Mouse (Mus musculus) heart, embryonic 14.5 days (tissue): ENCODE measurements around the gene 4930412O13Rik. TPM values are rescaled to one million over a fixed set of nuclear protein-coding genes. Genes with fewer than 3 reads are reported as not detected.

Experiments
- ATAC-seq: fragments of 200-750 bp; cut with Nextera tagmentation; 2 replicates; pipeline ENCODE4 v1.8.0; 2017; ENCODE audit warnings: low read depth, moderate TSS enrichment; ENCODE audit not compliant: insufficient number of reproducible peaks, insufficient read depth, low FRiP score
- H3K27ac ChIP-seq, 2 experiments: fragments of 200-500 bp in 1 of 2; fragments of 300-500 bp in 1 of 2; sonication (generic) in 1 of 2; replicated peaks in 1 of 2; 2 replicates each; pipeline ENCODE4 v1.5.1; 2012 to 2014; ENCODE audit warnings: low read depth in 2 of 2, low read length in 2 of 2, control low read depth in 1 of 2, mild to moderate bottlenecking in 1 of 2, mixed read lengths in 1 of 2; ENCODE audit not compliant: control insufficient read depth in 1 of 2, insufficient read depth in 1 of 2
- H3K27me3 ChIP-seq: fragments of 300-500 bp; sonication (generic); 2 replicates; pipeline ENCODE4 v1.6.1; 2014; ENCODE audit warnings: mild to moderate bottlenecking, low read length, control low read depth; ENCODE audit not compliant: control insufficient read depth, insufficient read depth
- H3K36me3 ChIP-seq: fragments of 300-500 bp; sonication (generic); 2 replicates; pipeline ENCODE4 v1.6.1; 2014; ENCODE audit warnings: mild to moderate bottlenecking, control low read depth, low read length, mixed read lengths; ENCODE audit not compliant: control insufficient read depth, insufficient read depth
- H3K4me1 ChIP-seq, 2 experiments: fragments of 200-500 bp in 1 of 2; fragments of 300-500 bp in 1 of 2; sonication (generic) in 1 of 2; 2 replicates each; pipeline ENCODE4 v1.6.1; 2012 to 2014; ENCODE audit warnings: low read length in 2 of 2, control low read depth in 1 of 2, mixed read lengths in 1 of 2; ENCODE audit not compliant: control insufficient read depth in 2 of 2, insufficient read depth in 2 of 2
- H3K4me2 ChIP-seq: fragments of 300-500 bp; sonication (generic); 2 replicates; pipeline ENCODE4 v1.6.1; 2014; ENCODE audit warnings: mild to moderate bottlenecking, low read length
- H3K4me3 ChIP-seq, 2 experiments: fragments of 200-500 bp in 1 of 2; fragments of 300-500 bp in 1 of 2; sonication (generic) in 1 of 2; 2 replicates each; pipeline ENCODE4 v1.5.1; 2012 to 2014; ENCODE audit warnings: low read length in 2 of 2, mild to moderate bottlenecking in 2 of 2, control low read depth in 1 of 2, low read depth in 1 of 2, moderate library complexity in 1 of 2; ENCODE audit not compliant: control insufficient read depth in 1 of 2, insufficient read depth in 1 of 2
- H3K9ac ChIP-seq: fragments of 300-500 bp; sonication (generic); 2 replicates; pipeline ENCODE4 v1.6.1; 2014; ENCODE audit warnings: mild to moderate bottlenecking, low read length
- H3K9me3 ChIP-seq: fragments of 300-500 bp; sonication (generic); 2 replicates; pipeline ENCODE4 v1.6.1; 2016; ENCODE audit warnings: low read length, control low read depth; ENCODE audit not compliant: control insufficient read depth
- WGBS: fragments of 180-500 bp; shearing (Covaris S2); extraction: QIAGEN DNeasy Blood & Tissue Kit; methylation state at CpG from one replicate; pipeline ENCODE4 v1.1.7; 2014; 5-methylcytosine and 5-hydroxymethylcytosine counted together
- polyA plus RNA-seq: library from polyadenylated mRNA; unstranded; fragments of >200 nt; fragmentation: Nextera tagmentation; extraction: Ambion mirVana; gene quantifications from 2 replicates; pipeline ENCODE4 v1.2.1, GENCODE M21; 2014

Gene 4930412O13Rik
- polyA plus RNA-seq, 1 experiment from 2014 or later, result 0.57 TPM

DNA sequence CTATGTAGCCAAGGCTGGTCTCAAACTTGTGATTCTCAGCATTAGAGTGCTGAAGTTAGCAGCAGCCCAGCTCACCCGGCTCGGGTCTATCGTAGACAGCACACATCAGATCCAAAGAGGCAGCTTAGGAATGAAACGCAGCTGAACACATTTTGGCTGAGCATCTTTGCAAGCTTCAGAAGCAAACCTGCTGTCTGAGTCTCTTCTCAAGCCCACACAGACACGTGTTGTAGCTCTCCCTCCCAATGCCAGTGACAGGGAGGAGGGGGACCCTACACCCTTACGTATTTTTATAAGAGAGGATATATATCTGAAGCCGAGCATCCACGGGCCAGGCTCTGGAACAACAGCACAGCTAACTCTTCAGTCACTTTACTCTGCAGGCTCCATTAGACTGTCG, 36.5 kb downstream of the 4930412O13Rik start:
- Histone ChIP-seq H3K9me3 (no peaks in the 10 kb centered on the region), H3K4me1 (peaks cover 4 to 6% of the 10 kb centered on the region in 2 experiments; a peak in 3 of 4 replicates), H3K27me3 (no peaks in the 10 kb centered on the region), H3K9ac (no peak overlapping the region), H3K4me2 (no peak overlapping the region), H3K36me3 (peaks cover 16% of the 10 kb centered on the region), H3K27ac (no peak overlapping the region), H3K4me3 (no peak overlapping the region)
- WGBS, result 88% methylated on average over 9 of the region's 9 CpGs
- ATAC-seq, result no peak

DNA sequence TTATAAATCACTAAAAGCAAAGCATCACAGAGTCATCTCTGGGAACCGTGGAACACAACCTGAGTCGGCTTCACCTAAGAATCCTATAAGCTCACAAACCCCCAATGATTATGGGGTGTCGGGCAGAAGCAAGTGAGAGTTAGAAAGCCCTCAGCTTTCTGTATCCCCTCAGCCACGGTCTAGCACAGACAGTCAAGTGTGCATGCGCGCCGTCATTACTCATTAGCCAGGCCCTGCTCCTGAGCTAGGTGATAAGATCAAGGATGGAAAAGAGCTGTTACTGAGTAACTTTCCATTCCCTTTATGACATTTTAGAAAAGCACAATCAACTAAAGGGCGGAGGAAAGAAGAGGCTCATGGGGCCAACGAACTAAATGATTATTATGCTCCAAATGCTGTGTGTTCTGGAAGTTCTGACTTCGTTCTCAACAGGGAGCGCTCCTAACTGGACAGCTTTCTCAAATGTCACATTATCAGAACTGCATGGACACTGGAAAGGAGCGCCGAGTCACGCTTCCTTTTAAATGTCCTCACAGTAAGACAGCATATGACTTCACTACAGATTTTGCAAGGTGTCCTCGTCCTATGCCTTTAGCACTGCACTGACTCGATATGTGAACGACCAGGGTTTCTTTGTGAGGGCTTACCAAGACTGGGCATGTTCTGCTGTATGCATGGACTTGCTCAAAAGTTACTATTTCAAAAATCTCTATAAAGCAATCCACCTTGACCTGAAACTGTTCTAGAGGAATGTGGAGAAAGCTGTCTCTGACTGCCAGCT, 37.8 kb downstream of the 4930412O13Rik start:
- H3K9ac ChIP-seq, result no peak overlapping the region
- H3K4me2 ChIP-seq, result no peak overlapping the region
- no peaks in the 10 kb centered on the region for H3K9me3 ChIP-seq
- whole genome bisulfite sequencing, result 68% methylated on average over 17 of the region's 17 CpGs
- no peaks in the 10 kb centered on the region for H3K4me1 ChIP-seq
- H3K36me3 ChIP-seq, result peaks cover 16% of the 10 kb centered on the region
- no peaks in the 10 kb centered on the region for H3K27me3 ChIP-seq
- no peak overlapping the region for H3K27ac ChIP-seq
- no peak overlapping the region for H3K4me3 ChIP-seq
- no peak for ATAC-seq

DNA sequence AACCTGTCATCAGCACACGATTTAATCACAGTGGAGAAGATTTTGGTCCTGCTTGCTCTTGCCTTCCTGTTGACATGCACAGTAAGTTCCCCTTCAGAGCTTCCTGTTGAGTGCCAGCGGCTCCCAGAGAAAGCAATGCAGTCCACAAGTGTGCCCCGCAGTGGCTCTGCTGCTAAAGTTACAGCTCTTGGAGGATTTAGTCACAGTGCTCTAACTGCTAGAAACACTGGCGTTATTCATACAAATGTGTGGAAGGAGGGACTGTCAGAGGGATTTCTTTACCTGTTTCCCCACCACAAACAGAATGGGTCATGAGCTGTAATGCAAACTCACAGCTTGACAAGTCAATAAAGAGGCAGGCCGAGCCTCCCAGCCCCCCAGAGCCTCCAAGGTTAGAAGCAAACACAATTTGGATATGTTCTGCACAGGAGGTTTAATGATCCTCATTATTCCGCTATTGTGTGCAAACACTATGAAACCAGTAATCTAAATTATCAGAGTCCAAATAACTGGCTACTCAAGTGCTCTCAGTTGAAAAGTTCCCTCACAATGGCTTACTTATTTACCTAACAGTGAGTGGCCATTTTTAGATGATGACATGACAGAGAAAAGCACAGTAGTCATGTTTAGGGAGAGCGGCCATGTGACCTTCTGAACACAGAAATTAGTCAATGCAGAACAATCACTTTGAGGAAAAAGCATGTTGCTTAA, 45.3 kb downstream of the 4930412O13Rik start:
- WGBS, result 43% methylated on average over 7 of the region's 7 CpGs
- no peak for ATAC-seq

DNA sequence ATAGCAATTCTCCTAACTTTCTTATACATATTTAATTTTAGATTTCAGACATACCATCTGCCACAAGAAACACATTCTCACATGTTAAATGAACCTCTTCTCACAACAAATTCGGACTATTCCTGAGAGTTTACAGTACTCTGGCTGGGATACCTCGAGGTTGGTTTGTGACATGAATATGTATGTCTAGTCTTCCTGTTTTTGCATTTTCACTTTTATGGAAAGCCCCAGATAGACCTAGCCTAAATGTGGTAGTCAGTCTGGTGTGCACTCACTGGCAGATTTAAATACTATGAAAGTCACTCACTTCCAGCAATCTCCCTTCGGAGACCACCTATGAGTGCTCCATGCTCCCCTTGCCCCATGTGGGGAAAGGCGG, 45.8 kb downstream of the 4930412O13Rik start:
- Histone ChIP-seq H3K4me1 (0 out of 4 replicates have a peak, but pooled peaks cover 0 to 2% of the 10 kb centered on the region in 2 experiments), H3K4me3 (no peak overlapping the region), H3K27ac (no peak overlapping the region), H3K9me3 (no peaks in the 10 kb centered on the region), H3K27me3 (no peaks in the 10 kb centered on the region), H3K36me3 (no peaks in the 10 kb centered on the region), H3K9ac (no peak overlapping the region), H3K4me2 (no peak overlapping the region)
- WGBS, result 85% methylated on average over 4 of the region's 4 CpGs
- ATAC-seq, result no peak

More for the DNA sequence above, 45.3 kb downstream of the 4930412O13Rik start:
- Histone ChIP-seq H3K27me3 (no peaks in the 10 kb centered on the region), H3K9me3 (no peaks in the 10 kb centered on the region), H3K4me2 (no peak overlapping the region), H3K4me1 (0 out of 4 replicates have a peak, but pooled peaks cover 0 to 2% of the 10 kb centered on the region in 2 experiments), H3K27ac (no peak overlapping the region), H3K9ac (no peak overlapping the region), H3K4me3 (no peak overlapping the region), H3K36me3 (no peaks in the 10 kb centered on the region)

Other genes with a start within 250 kb of the 4930412O13Rik start
- gene 9230102O04Rik, start 8.3 kb downstream of the 4930412O13Rik start, polyA plus RNA-seq, result not detected in 2 replicates
- gene Gata3, start 8.8 kb downstream of the 4930412O13Rik start, polyA plus RNA-seq, result 2.4 and 3.1 TPM in 2 replicates
- gene Taf3, start 167.3 kb downstream of the 4930412O13Rik start, polyA plus RNA-seq, result 8.2 and 9.4 TPM in 2 replicates
- gene Atp5c1, start 199.3 kb downstream of the 4930412O13Rik start, polyA plus RNA-seq, result 1,497 and 1,517 TPM in 2 replicates
- 17.8 and 18.5 TPM in 2 replicates for gene Kin, start 199.3 kb downstream of the 4930412O13Rik start, polyA plus RNA-seq